8 mouse cellular contexts compared by ENCODE assay signal in genomic region chr16:94354450-94354849, GRCm38 (mm10). TPM values are rescaled to one million over a fixed set of nuclear protein-coding genes. Genes with fewer than 3 reads are reported as not detected.
DNase-seq lines count a peak whose midpoint lies in the region; ATAC-seq and TF ChIP-seq lines count a peak whose summit lies in the region.

No protein-coding gene starts in this region.

- no peak overlapping the region for H3K4me3 ChIP-seq in kidney, embryonic 14.5 days (ENCODE audit: low read length)
- H3K4me3 ChIP-seq in lung, postnatal 0 days (ENCODE audit: low read depth, low read length): no peak overlapping the region

- H3K36me3 ChIP-seq in kidney, embryonic 14.5 days (ENCODE audit: control insufficient read depth, insufficient read depth, low read length): no peaks in the 10 kb centered on the region
- H3K36me3 ChIP-seq in lung, postnatal 0 days (ENCODE audit: insufficient read depth, low read length): no peaks in the 10 kb centered on the region

- H3K9me3 ChIP-seq in kidney, embryonic 14.5 days (ENCODE audit: control insufficient read depth, low read length): no peaks in the 10 kb centered on the region
- H3K9me3 ChIP-seq in lung, postnatal 0 days (ENCODE audit: low read length): no peaks in the 10 kb centered on the region

- no peak overlapping the region for H3K9ac ChIP-seq in kidney, embryonic 14.5 days (ENCODE audit: low read depth, low read length)
- H3K9ac ChIP-seq in lung, postnatal 0 days (replicated peaks; ENCODE audit: low read depth): no peak overlapping the region

- H3K4me1 ChIP-seq in kidney, embryonic 14.5 days (ENCODE audit: control insufficient read depth, insufficient read depth, low read length): no peaks in the 10 kb centered on the region
- H3K4me1 ChIP-seq in lung, postnatal 0 days (ENCODE audit: insufficient read depth, low read depth, low read length): no peaks in the 10 kb centered on the region

- no peak for TF ChIP-seq EP300 in lung, postnatal 0 days (IDR thresholded peaks at IDR 0.05)

- DNase-seq in kidney, adult 8-10 months: no peak
- peak; percentile 85 for DNase-seq in CD4-positive, CD25-positive, alpha-beta regulatory T cell, adult 2 months (ENCODE audit: low read depth, low spot score)
- DNase-seq in embryo, embryonic 10.5 days (ENCODE audit: low spot score): peak; percentile 62
- peak; percentile 44 for DNase-seq in lung, postnatal 0 days (ENCODE audit: low spot score)
- no peak for DNase-seq in cerebellum, postnatal 14 days
- DNase-seq in urinary bladder, postnatal 10 days (ENCODE audit: low spot score): no peak
- DNase-seq in gastrocnemius, adult 8-10 months (ENCODE audit: low spot score in 2 of 2): no peak

- H3K27ac ChIP-seq in kidney, embryonic 14.5 days (ENCODE audit: low read depth, low read length): no peak overlapping the region
- no peak overlapping the region for H3K27ac ChIP-seq in lung, postnatal 0 days (ENCODE audit: low read length)

- H3K4me2 ChIP-seq in kidney, embryonic 14.5 days (replicated peaks; ENCODE audit: low read depth, low read length): no peak overlapping the region
- H3K4me2 ChIP-seq in lung, postnatal 0 days (replicated peaks; ENCODE audit: low read depth, low read length): no peak overlapping the region

- 23% methylated on average over 9 of the region's 9 CpGs for WGBS in kidney, embryonic 14.5 days
- WGBS in lung, postnatal 0 days: 11% methylated on average over 9 of the region's 9 CpGs

- no peaks in the 10 kb centered on the region for H3K27me3 ChIP-seq in kidney, embryonic 14.5 days (ENCODE audit: control insufficient read depth, insufficient read depth, low read length)
- no peaks in the 10 kb centered on the region for H3K27me3 ChIP-seq in lung, postnatal 0 days (replicated peaks; ENCODE audit: insufficient read depth, low read length)

- TF ChIP-seq CTCF in lung, postnatal 0 days (IDR thresholded peaks at IDR 0.05): no peak

- peak; percentile 81 for ATAC-seq in kidney, embryonic 14.5 days (ENCODE audit: low FRiP score, low TSS enrichment)
- peak; percentile 41 for ATAC-seq in lung, postnatal 0 days

RNA-seq across cellular contexts. Expression of gene Ttc3, which starts 16.0 kb away (rescaled TPM):
- polyA plus RNA-seq in kidney, embryonic 14.5 days (2014; fragmentation: Nextera tagmentation; extraction: Ambion mirVana): 212 and 269 TPM in 2 replicates
- 68.9 and 78.9 TPM in 2 replicates for polyA plus RNA-seq in lung, postnatal 0 days (2015; fragmentation: Nextera tagmentation; extraction: Ambion mirVana)
- 10 to 100 TPM; 57.0 to 71.2 (median 62.4) TPM for total RNA-seq in gastrocnemius, adult 8-10 months (2022)

RNA-seq across cellular contexts. Expression of gene Pigp, which starts 17.2 kb away (rescaled TPM):
- 85.6 and 162 TPM in 2 replicates for polyA plus RNA-seq in kidney, embryonic 14.5 days (2014; fragmentation: Nextera tagmentation; extraction: Ambion mirVana)
- polyA plus RNA-seq in lung, postnatal 0 days (2015; fragmentation: Nextera tagmentation; extraction: Ambion mirVana): 134 and 149 TPM in 2 replicates
- 100 to 1,000 TPM; 163 to 198 (median 181) TPM for total RNA-seq in gastrocnemius, adult 8-10 months (2022)

RNA-seq across cellular contexts. Expression of gene Ripply3, which starts 26.2 kb away (rescaled TPM):
- 14.6 and 15.3 TPM in 2 replicates for polyA plus RNA-seq in kidney, embryonic 14.5 days (2014; fragmentation: Nextera tagmentation; extraction: Ambion mirVana)
- 73.9 and 89.3 TPM in 2 replicates for polyA plus RNA-seq in lung, postnatal 0 days (2015; fragmentation: Nextera tagmentation; extraction: Ambion mirVana)
- total RNA-seq in gastrocnemius, adult 8-10 months (2022): under 1 TPM; 0.49 to 0.85 (median 0.74) TPM

RNA-seq across cellular contexts. Expression of gene Hlcs, which starts 41.1 kb away (rescaled TPM):
- 9.0 and 12.5 TPM in 2 replicates for polyA plus RNA-seq in kidney, embryonic 14.5 days (2014; fragmentation: Nextera tagmentation; extraction: Ambion mirVana)
- 4.6 and 5.0 TPM in 2 replicates for polyA plus RNA-seq in lung, postnatal 0 days (2015; fragmentation: Nextera tagmentation; extraction: Ambion mirVana)
- total RNA-seq in gastrocnemius, adult 8-10 months (2022): 10 to 100 TPM in 2 of 4 experiments, 1 to 10 TPM in 2; 7.9 to 10.8 (median 9.8) TPM

Comparison
In these comparisons a context has a peak if more than half of its experiments do, and no peak if none do; other contexts are left out.
1. DNase-seq: peak in CD4-positive, CD25-positive, alpha-beta regulatory T cell, adult 2 months (single experiment), embryo, embryonic 10.5 days (single experiment) and lung, postnatal 0 days (single experiment); none in kidney, adult 8-10 months (0 of 2), cerebellum, postnatal 14 days (0 of 2), urinary bladder, postnatal 10 days (single experiment) and gastrocnemius, adult 8-10 months (0 of 2).